Mouse (Mus musculus) embryonic fibroblast, embryonic 13.5 days (primary cell): ENCODE results near the gene Birc3.

Experiments
- CTCF ChIP-seq: IDR thresholded peaks from 2 replicates; pipeline ENCODE4 v1.5.1; 2011; ENCODE audit warnings: mild to moderate bottlenecking, control low read depth, low read length, moderate library complexity, borderline replicate concordance; ENCODE audit not compliant: insufficient read depth
- POLR2A ChIP-seq: IDR thresholded peaks from 2 replicates; pipeline ENCODE4 v1.6.1; 2011; ENCODE audit warnings: low read depth, mild to moderate bottlenecking, control low read depth, low read length, moderate library complexity

DNA sequence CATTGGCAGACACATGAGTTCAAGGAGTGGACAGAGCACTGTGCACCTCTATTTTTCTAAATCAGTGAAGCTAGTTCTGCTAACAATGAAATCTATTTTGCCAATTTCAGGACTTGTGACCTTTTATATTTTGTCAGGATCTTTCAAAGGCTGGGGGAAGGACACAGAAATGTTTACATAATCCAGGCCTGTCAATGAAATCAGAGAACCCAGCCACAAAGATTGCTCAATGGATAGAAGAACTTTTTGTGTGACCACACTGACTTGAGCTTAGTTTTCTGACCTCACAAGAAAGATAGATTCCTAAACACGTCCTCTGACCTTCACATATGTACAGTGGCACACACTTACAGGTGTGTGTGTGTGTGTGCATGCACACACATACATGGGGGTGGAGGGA, 18.2 kb upstream of the Birc3 start:
- TF ChIP-seq POLR2A (no peak), CTCF (no peak)
